Mouse (Mus musculus): ENCODE data around the gene Brpf3.
"Not testable (repeated sequence)": the region's sequence is repeated elsewhere in the genome, so short reads cannot be mapped to it uniquely, and the experiment has no call there.

The Brpf3 gene

GRCm38 (mm10) chr17:28799291-28800160 lies 1.4 kb upstream of the Brpf3 start:
- DNase-seq: no peak

GRCm38 (mm10) chr17:28800281-28800670 lies 614 bp upstream of the Brpf3 start:
- DNase-seq: peak; percentile 41 to 81

- peak; percentile 100 for DNase-seq
These were observed 650 bp downstream of the Brpf3 start for GRCm38 (mm10) chr17:28801474-28802005.

GRCm38 (mm10) chr17:28802006-28802481 lies 1.2 kb downstream of the Brpf3 start:
- peak in 1 of 2 experiments; percentile 56 for DNase-seq

- DNase-seq: no peak
These were observed 2.4 kb downstream of the Brpf3 start for GRCm38 (mm10) chr17:28803316-28803715.

- no peak for DNase-seq
These were observed 4.1 kb downstream of the Brpf3 start for GRCm38 (mm10) chr17:28804973-28805372.

GRCm38 (mm10) chr17:28806770-28807169 lies 5.9 kb downstream of the Brpf3 start:
- DNase-seq: no peak

GRCm38 (mm10) chr17:28808714-28809113 lies 7.8 kb downstream of the Brpf3 start:
- no peak for DNase-seq

GRCm38 (mm10) chr17:28809175-28809831 lies 8.4 kb downstream of the Brpf3 start:
- no peak for DNase-seq

GRCm38 (mm10) chr17:28812345-28812744 lies 11.5 kb downstream of the Brpf3 start:
- peak; percentile 40 to 76 for DNase-seq

- DNase-seq: peak; percentile 35 to 63
These were observed 13.7 kb downstream of the Brpf3 start for GRCm38 (mm10) chr17:28814529-28815097.

GRCm38 (mm10) chr17:28815384-28816004 lies 14.6 kb downstream of the Brpf3 start:
- no peak for DNase-seq

- not testable (repeated sequence) for DNase-seq
These were observed 15.4 kb downstream of the Brpf3 start for GRCm38 (mm10) chr17:28816326-28816725.

GRCm38 (mm10) chr17:28816875-28817811 lies 16.3 kb downstream of the Brpf3 start:
- DNase-seq: no peak

GRCm38 (mm10) chr17:28820189-28820588 lies 19.3 kb downstream of the Brpf3 start:
- DNase-seq: no peak

GRCm38 (mm10) chr17:28823004-28823745 lies 22.3 kb downstream of the Brpf3 start:
- no peak for DNase-seq

- no peak for DNase-seq
These were observed 22.9 kb downstream of the Brpf3 start for GRCm38 (mm10) chr17:28823749-28824148.

GRCm38 (mm10) chr17:28824896-28825295 lies 24.0 kb downstream of the Brpf3 start:
- DNase-seq: no peak

- no peak for DNase-seq
These were observed 24.6 kb downstream of the Brpf3 start for GRCm38 (mm10) chr17:28825359-28826041.

- no peak for DNase-seq
These were observed 26.9 kb downstream of the Brpf3 start for GRCm38 (mm10) chr17:28827665-28828231.
